Comparison of ENCODE assay signal across 14 mouse cellular contexts in the genomic region with DNA sequence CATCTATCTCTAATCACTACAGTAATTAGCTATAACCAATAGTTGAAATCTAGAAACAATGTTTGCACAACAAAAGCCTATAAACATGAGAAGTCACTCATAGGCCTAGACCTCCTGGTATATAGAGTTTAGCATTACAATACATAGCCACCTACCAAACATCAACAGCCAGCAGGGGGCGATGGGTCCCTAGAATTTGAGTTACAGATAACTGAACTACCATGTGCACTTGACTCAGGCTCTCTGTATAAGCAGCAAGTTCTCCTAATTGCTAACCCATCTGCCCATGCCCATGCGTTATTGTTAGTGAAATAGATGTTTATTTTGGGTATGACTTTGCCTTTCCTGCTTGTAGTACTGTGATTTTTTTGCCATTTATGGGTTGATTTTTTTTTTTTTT.
DNase-seq lines count a peak whose midpoint lies in the region; ATAC-seq and TF ChIP-seq lines count a peak whose summit lies in the region.
"Had no signal": no experiment of that assay in that cellular context is flagged by ENCODE, and none has a peak within 500 bp of the region (broad histone marks: within the 10 kb centered on the region; RNA-seq: fewer than 3 reads in every experiment).

No protein-coding gene starts in this region.

- no peak for ATAC-seq in lung, postnatal 0 days

- 29% methylated on average over 2 of the region's 2 CpGs for WGBS in lung, postnatal 0 days

- no peak overlapping the region for H3K27ac ChIP-seq in layer of hippocampus, adult 2 months
- H3K27ac ChIP-seq in lung, postnatal 0 days (ENCODE audit: low read length) = no peak overlapping the region
- H3K27ac ChIP-seq: forebrain, embryonic 10.5 days; heart, adult 2 months; hindbrain, embryonic 14.5 days; neural tube, embryonic 13.5 days had no signal

- H3K4me2 ChIP-seq in lung, postnatal 0 days (replicated peaks; ENCODE audit: low read depth, low read length) = no peak overlapping the region
- H3K4me2 ChIP-seq: hindbrain, embryonic 14.5 days; neural tube, embryonic 13.5 days had no signal

- peak; percentile 42 for TF ChIP-seq CTCF in layer of hippocampus, adult 2 months (conservative IDR thresholded peaks at IDR 0.05)
- TF ChIP-seq CTCF in lung, postnatal 0 days (IDR thresholded peaks at IDR 0.05) = no peak

- no peaks in the 10 kb centered on the region for H3K27me3 ChIP-seq in lung, postnatal 0 days (replicated peaks; ENCODE audit: insufficient read depth, low read length)
- H3K27me3 ChIP-seq: neural tube, embryonic 13.5 days had no signal

- H3K36me3 ChIP-seq in lung, postnatal 0 days (ENCODE audit: insufficient read depth, low read length) = no peaks in the 10 kb centered on the region
- H3K36me3 ChIP-seq: forebrain, embryonic 10.5 days; neural tube, embryonic 13.5 days had no signal

- TF ChIP-seq EP300 in lung, postnatal 0 days (IDR thresholded peaks at IDR 0.05) = no peak

- no peak overlapping the region for H3K9ac ChIP-seq in lung, postnatal 0 days (replicated peaks; ENCODE audit: low read depth)
- H3K9ac ChIP-seq: hindbrain, embryonic 14.5 days; neural tube, embryonic 13.5 days had no signal

- peak; percentile 13 for DNase-seq in adrenal gland, postnatal 14 days
- DNase-seq in adrenal gland, adult 2 months = no peak
- peak in 1 of 2 experiments; percentile 3 for DNase-seq in layer of hippocampus, adult 2 months (ENCODE audit: low spot score in 2 of 2)
- DNase-seq in layer of hippocampus, postnatal 14 days (ENCODE audit: low spot score in 2 of 2) = no peak
- DNase-seq in 3T3-L1 (ENCODE audit: low read depth, low spot score) = peak; percentile 13
- DNase-seq in embryo, embryonic 10.5 days (ENCODE audit: low spot score) = peak; percentile 24
- DNase-seq in spleen, postnatal 14 days (ENCODE audit: low spot score in 2 of 2) = no peak
- DNase-seq in lung, postnatal 0 days (ENCODE audit: low spot score) = no peak
- DNase-seq: cerebellum, adult 9-11 months; heart, adult 2 months; lung, postnatal 36 days had no signal

- no peaks in the 10 kb centered on the region for H3K9me3 ChIP-seq in lung, postnatal 0 days (ENCODE audit: low read length)
- H3K9me3 ChIP-seq: forebrain, embryonic 10.5 days; neural tube, embryonic 13.5 days had no signal

- no peak overlapping the region for H3K4me3 ChIP-seq in layer of hippocampus, adult 2 months
- no peak overlapping the region for H3K4me3 ChIP-seq in lung, postnatal 0 days (ENCODE audit: low read depth, low read length)
- H3K4me3 ChIP-seq: forebrain, embryonic 10.5 days; heart, adult 2 months; neural tube, embryonic 13.5 days had no signal

- no peaks in the 10 kb centered on the region for H3K4me1 ChIP-seq in lung, postnatal 0 days (ENCODE audit: insufficient read depth, low read depth, low read length)
- H3K4me1 ChIP-seq: forebrain, embryonic 10.5 days; neural tube, embryonic 13.5 days had no signal

Comparison
In these comparisons a context has a peak if more than half of its experiments do, and no peak if none do; other contexts are left out.
1. DNase-seq: peak in adrenal gland, postnatal 14 days (single experiment), 3T3-L1 (single experiment) and embryo, embryonic 10.5 days (single experiment); none in adrenal gland, adult 2 months (single experiment), layer of hippocampus, postnatal 14 days (0 of 2), spleen, postnatal 14 days (0 of 2) and lung, postnatal 0 days (single experiment).